Mouse (Mus musculus): ENCODE results near the gene Cyp3a13.
"Not testable (repeated sequence)": the region's sequence is repeated elsewhere in the genome, so short reads cannot be mapped to it uniquely, and the experiment has no call there.

Gene Cyp3a13

DNA sequence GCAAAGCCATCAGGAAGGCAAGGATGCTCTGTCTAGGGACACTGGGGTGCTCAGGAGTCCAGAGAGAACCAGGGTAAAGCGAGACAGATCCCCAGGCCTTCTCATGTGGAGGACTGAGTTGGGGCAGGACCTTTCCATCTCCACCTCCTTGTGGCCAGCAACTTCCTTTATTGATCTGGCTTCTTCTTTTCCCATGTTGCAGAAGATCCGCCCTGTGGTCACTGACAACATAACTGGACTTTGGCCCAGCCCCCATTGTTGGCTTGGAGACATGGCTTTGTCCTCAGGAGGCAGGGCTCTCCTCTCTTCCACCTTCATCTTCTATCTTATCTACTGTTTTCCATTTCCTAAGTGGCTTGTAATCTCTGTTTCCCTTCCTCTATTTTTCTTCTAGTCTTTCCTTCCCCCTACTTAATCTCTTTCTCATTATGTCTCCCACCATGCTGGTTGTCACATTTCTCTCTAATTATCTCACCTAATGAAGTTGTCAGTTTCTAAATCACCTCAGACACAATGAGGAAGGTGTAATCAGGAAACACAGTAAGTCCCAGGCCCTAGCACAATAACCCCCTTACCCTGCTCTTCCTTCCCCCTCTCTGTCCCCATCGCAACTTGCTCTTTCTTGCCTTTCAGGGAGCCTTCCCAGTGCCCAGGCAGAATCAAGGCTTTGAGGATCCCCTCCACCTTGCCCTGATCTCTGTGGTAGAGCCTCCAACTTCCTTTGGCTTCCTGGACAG lies 49.6 kb downstream of the Cyp3a13 start, which contains the start of gene Pilrb2:
Gene Pilrb2, minus strand, starts transcription at position 172 of the 737 bp plus-strand sequence.
- not testable (repeated sequence) for DNase-seq

DNA sequence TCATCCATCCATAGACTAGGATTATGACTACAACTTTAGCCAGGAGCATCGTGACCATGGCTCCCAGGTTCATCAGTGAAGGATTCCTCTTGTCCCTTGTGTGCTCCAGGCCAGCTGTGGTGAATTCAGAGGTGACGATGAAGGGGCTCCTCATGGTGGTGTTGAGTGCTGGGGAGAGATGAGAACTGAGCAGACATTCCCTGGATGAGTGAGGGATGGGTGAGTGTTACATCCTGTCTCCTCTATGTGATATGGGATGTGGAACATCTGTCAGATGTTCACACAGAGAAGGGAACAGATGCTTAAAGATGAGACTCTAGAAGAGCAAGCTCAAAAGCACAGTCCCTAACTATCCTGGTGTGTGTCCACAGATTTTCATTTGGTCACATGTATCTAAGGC lies 52.8 kb downstream of the Cyp3a13 start:
- DNase-seq = not testable (repeated sequence)

DNA sequence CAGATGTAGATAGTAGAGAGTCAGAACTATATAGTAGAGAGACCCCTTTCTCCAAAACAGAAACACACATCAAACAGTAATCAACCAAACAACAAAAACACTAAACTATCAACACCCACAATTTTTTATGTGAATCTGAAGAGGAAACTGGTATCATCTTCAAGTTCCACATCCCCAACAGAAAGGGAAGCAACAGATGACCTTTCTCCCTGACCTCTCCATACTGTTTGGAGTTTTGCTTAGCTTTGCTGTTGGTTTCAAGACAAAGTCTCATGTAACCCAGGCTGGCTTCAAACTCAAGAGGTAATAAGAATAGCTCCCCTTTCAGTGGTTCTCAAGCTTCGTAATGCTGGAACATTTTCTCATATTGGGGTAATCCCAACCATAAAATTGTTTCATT lies 57.4 kb downstream of the Cyp3a13 start:
- not testable (repeated sequence) for DNase-seq

DNA sequence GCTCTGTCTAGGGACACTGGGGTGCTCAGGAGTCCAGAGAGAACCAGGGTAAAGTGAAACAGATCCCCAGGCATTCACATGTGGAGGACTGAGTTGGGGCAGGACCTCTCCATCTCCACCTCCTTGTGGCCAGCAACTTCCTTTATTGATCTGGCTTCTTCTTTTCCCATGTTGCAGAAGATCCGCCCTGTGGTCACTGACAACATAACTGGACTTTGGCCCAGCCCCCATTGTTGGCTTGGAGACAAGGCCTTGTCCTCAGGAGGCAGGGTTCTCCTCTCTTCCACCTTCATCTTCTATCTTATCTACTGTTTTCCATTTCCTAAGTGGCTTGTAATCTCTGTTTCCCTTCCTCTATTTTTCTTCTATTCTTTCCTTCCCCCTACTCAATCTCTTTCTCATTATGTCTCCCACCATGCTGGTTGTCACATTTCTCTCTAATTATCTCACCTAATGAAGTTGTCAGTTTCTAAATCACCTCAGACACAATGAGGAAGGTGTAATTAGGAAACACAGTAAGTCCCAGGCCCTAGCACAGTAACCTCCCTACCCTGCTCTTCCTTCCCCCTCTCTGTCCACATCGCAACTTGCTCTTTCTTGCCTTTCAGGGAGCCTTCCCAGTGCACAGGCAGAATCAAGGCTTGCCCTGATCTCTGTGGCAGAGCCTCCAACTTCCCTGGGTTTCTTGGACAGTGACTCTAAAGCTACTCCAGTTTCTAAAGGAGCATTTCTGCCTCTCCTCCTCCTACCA lies 63.3 kb downstream of the Cyp3a13 start, which contains the start of gene Pilrb1:
Gene Pilrb1, minus strand, starts transcription at position 147 of the 751 bp plus-strand sequence.
- DNase-seq = not testable (repeated sequence)

DNA sequence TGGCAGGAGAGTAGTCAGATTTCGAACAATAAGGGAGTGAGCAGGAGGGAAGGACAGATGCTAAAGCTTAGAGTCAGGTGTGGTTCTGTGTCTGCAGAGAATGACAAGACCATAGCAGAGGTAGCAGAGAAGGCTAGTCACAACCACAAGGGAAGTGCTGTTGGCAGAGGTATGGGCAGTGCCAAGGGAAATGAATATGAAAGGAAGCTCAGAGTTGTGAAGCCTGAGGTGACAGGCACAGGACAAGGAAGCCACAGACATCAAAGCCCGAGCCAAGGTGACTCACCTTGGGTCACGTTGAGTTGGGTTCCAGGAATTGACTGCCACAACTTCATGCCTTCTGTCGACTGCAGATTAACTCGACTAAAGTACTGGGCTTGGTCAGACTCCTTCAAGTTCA lies 64.5 kb downstream of the Cyp3a13 start:
- DNase-seq = not testable (repeated sequence)

DNA sequence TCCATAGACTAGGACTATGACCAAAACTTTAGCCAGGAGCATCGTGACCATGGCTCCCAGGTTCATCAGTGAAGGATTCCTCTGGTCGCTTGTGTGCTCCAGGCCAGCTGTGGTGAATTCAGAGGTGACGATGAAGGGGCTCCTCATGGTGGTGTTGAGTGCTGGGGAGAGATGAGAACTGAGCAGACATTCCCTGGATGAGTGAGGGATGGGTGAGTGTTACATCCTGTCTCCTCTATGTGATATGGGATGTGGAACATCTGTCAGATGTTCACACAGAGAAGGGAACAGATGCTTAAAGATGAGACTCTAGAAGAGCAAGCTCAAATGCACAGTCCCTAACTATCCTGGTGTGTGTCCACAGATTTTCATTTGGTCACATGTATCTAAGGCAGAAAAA lies 66.5 kb downstream of the Cyp3a13 start:
- DNase-seq = not testable (repeated sequence)

DNA sequence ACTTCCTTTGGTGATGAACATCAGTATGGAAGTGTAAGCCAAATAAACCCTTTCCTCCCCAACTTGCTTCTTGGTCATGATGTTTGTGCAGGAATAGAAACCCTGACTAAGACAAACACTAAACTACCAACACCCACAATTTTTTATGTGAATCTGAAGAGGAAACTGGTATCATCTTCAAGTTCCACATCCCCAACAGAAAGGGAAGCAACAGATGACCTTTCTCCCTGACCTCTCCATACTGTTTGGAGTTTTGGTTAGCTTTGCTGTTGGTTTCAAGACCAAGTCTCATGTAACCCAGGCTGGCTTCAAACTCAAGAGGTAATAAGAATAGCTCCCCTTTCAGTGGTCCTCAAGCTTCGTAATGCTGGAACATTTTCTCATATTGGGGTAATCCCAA lies 71.1 kb downstream of the Cyp3a13 start:
- DNase-seq = not testable (repeated sequence)
